Mouse (Mus musculus): ENCODE measurements around the gene Lat. TPM values are rescaled to one million over a fixed set of nuclear protein-coding genes. Genes with fewer than 3 reads are reported as not detected.
"Not testable (repeated sequence)": the region's sequence is repeated elsewhere in the genome, so short reads cannot be mapped to it uniquely, and the experiment has no call there.

Lat gene
- polyA plus RNA-seq, 2 experiments from 2014 or later = 784 to 813 TPM

DNA sequence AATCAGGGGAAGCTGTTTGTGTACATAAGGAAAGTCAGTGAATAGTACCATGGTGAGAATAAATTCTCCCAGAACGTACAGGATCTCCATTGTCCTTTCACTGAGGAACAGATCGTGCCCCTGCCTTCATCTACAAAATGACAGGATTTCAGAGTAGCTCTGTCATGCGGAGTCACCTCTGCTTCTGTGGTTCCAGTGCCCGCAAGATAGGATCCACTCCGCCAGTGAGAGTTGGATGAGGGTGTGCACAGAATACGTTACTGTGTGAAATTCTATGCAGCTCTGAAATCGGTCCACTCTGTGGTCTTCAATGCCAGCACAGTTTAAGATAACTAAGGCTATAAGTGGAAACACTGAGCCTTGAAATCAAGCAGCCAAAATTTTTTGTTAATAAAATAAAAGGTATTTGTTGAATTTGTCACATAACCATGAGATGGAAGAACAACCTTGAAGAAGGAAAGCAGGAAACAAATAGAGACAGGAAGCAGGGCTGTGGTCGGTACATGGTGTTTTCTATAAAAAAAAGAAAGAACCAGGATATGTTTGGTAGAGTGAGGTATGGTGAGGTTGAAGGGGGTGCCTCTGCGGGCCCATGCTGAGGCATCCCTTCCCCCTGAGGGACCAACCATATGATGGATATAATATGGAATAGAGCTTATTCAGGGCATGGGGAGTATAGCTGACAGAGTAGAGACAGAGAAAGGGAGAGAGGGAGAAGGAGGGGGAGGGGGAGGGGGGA, 39.3 kb downstream of the Lat start:
- peak; percentile 94 for ATAC-seq

- not testable (repeated sequence) for ATAC-seq
These were observed 40.5 kb downstream of the Lat start for GRCm38 (mm10) chr7:126328848-126329247.

GRCm38 (mm10) chr7:126325576-126326273, 43.6 kb downstream of the Lat start:
- ATAC-seq = not testable (repeated sequence)

DNA sequence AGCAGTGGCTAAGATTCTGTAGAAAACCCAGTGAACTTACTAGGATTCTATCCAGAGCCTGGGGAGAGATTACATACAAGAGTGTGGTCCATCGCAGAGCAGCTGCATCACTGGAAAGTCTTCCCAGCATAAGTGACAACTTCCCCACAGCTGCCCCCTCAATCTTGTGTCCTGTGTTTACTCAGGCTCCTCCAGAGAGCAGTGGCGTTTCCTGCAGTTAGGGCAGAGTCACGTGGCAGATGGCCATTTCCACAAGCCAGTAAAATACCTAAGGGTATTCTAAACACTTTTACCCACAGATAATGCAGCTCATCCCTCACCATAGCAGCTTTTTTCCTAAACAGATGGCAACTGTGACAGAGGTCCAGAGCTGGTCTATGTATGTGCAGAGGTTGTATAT, 44.6 kb downstream of the Lat start:
- no peak for ATAC-seq

GRCm38 (mm10) chr7:126323729-126324128, 45.6 kb downstream of the Lat start:
- peak; percentile 63 for ATAC-seq

- no peak for ATAC-seq
These were observed 55.1 kb downstream of the Lat start for GRCm38 (mm10) chr7:126314273-126314672.

Other genes starting within 250 kb of the Lat start
- gene Xpo6, start 169.1 kb downstream of the Lat start, polyA plus RNA-seq (2017; shearing (Covaris generic)) = 100 to 1,000 TPM in 1 of 2 experiments, 10 to 100 TPM in 1; 88.4 to 103 TPM
- gene Sbk1, start 97.0 kb downstream of the Lat start, polyA plus RNA-seq (2017; shearing (Covaris generic)) = 1 to 10 TPM; 4.1 to 5.6 TPM
- 10 to 100 TPM; 26.7 to 43.3 TPM for gene Spns1, start 7.9 kb upstream of the Lat start, polyA plus RNA-seq (2017; shearing (Covaris generic))
- gene Nfatc2ip, start 27.2 kb upstream of the Lat start, polyA plus RNA-seq (2017; shearing (Covaris generic)) = 1 to 10 TPM; 2.1 to 3.4 TPM
- 10 to 100 TPM in 1 of 2 experiments, not detected in 1; 10.8 TPM for gene Cd19, start 45.3 kb upstream of the Lat start, polyA plus RNA-seq (2017; shearing (Covaris generic))
- 10 to 100 TPM; 35.4 to 48.2 TPM for gene Rabep2, start 59.2 kb upstream of the Lat start, polyA plus RNA-seq (2017; shearing (Covaris generic))
- under 1 TPM in 1 of 2 experiments, not detected in 1; 0.18 TPM for gene Atp2a1, start 93.5 kb upstream of the Lat start, polyA plus RNA-seq (2017; shearing (Covaris generic))
- 10 to 100 TPM; 14.5 to 15.9 TPM for gene Sh2b1, start 105.9 kb upstream of the Lat start, polyA plus RNA-seq (2017; shearing (Covaris generic))
- gene Tufm, start 117.8 kb upstream of the Lat start, polyA plus RNA-seq (2017; shearing (Covaris generic)) = 10 to 100 TPM; 71.2 to 78.9 TPM
- 10 to 100 TPM; 14.7 to 18.8 TPM for gene Atxn2l, start 133.9 kb upstream of the Lat start, polyA plus RNA-seq (2017; shearing (Covaris generic))
- 100 to 1,000 TPM; 207 to 260 TPM for gene Eif3c, start 196.8 kb upstream of the Lat start, polyA plus RNA-seq (2017; shearing (Covaris generic))
- gene Apobr, start 215.4 kb upstream of the Lat start, polyA plus RNA-seq (2017; shearing (Covaris generic)) = under 1 TPM; 0.80 to 0.98 TPM
- gene Cln3, start 216.2 kb upstream of the Lat start, polyA plus RNA-seq (2017; shearing (Covaris generic)) = 10 to 100 TPM; 42.7 to 46.2 TPM
- not detected for gene Il27, start 225.4 kb upstream of the Lat start, polyA plus RNA-seq (2017; shearing (Covaris generic))

All from activated CD4-positive, CD25-positive, alpha-beta regulatory T cell, adult 4 months (primary cell).